Mouse (Mus musculus) small intestine, adult 2 months (tissue): ENCODE data around the gene 9230112D13Rik. TPM values are rescaled to one million over a fixed set of nuclear protein-coding genes. Genes with fewer than 3 reads are reported as not detected.

Source experiments
- H3K27ac ChIP-seq: fragments of 200-500 bp; 2 replicates; pipeline ENCODE4 v1.5.1; 2012; ENCODE audit warnings: low read depth, low read length, control low read depth, inconsistent platforms; ENCODE audit not compliant: insufficient read depth
- H3K27me3 ChIP-seq: fragments of 200-500 bp; 2 replicates; pipeline ENCODE4 v1.6.1; 2012; ENCODE audit warnings: mild to moderate bottlenecking, moderate library complexity, low read length, inconsistent platforms; ENCODE audit not compliant: control insufficient read depth, insufficient read depth
- H3K36me3 ChIP-seq: fragments of 200-500 bp; 2 replicates; pipeline ENCODE4 v1.6.1; 2012; ENCODE audit warnings: mild to moderate bottlenecking, low read length, control low read depth, inconsistent platforms; ENCODE audit not compliant: control insufficient read depth, insufficient read depth
- H3K4me1 ChIP-seq: fragments of 200-500 bp; 2 replicates; pipeline ENCODE4 v1.6.1; 2012; ENCODE audit warnings: low read length, inconsistent platforms, mixed read lengths; ENCODE audit not compliant: control insufficient read depth, insufficient read depth, insufficient read length
- H3K4me3 ChIP-seq: fragments of 200-500 bp; 2 replicates; pipeline ENCODE4 v1.5.1; 2012; ENCODE audit warnings: low read depth, mild to moderate bottlenecking, control low read depth, inconsistent platforms, low read length, moderate library complexity
- CTCF ChIP-seq: fragments of 200-500 bp; IDR thresholded peaks from 2 replicates; pipeline ENCODE4 v1.5.1; 2012; ENCODE audit warnings: low read depth, mild to moderate bottlenecking, control low read depth, inconsistent platforms, low read length, moderate library complexity, mixed read lengths; ENCODE audit not compliant: insufficient replicate concordance, insufficient read length; ENCODE audit errors: extremely low read depth
- POLR2A ChIP-seq: fragments of 200-500 bp; IDR thresholded peaks from 2 replicates; pipeline ENCODE4 v1.6.1; 2012; ENCODE audit warnings: low read depth, mild to moderate bottlenecking, control low read depth, inconsistent platforms, low read length, moderate library complexity
- WGBS: fragments of 180-500 bp; shearing (Covaris S2); methylation state at CpG from one replicate; pipeline ENCODE4 v1.1.7; 2018; 5-methylcytosine and 5-hydroxymethylcytosine counted together
- polyA plus RNA-seq: library from polyadenylated mRNA; depleted of rRNA; stranded (reverse); fragments of >200 nt; gene quantifications from 2 replicates; pipeline ENCODE4 v1.2.3, GENCODE M21; 2012

9230112D13Rik gene
- polyA plus RNA-seq, 1 experiment: not detected

GRCm38 (mm10) chr14:34543596-34543995 lies 21.0 kb upstream of the 9230112D13Rik start:
- Histone ChIP-seq H3K27me3 (no peaks in the 10 kb centered on the region), H3K27ac (peak overlapping the region; percentile 10; the same call in 1 of the 2 replicates), H3K4me3 (no peak overlapping the region), H3K36me3 (peaks cover 13% of the 10 kb centered on the region), H3K4me1 (peaks cover 19% of the 10 kb centered on the region)
- TF ChIP-seq POLR2A (no peak), CTCF (no peak)
- 43% methylated on average over 6 of the region's 6 CpGs for WGBS

DNA sequence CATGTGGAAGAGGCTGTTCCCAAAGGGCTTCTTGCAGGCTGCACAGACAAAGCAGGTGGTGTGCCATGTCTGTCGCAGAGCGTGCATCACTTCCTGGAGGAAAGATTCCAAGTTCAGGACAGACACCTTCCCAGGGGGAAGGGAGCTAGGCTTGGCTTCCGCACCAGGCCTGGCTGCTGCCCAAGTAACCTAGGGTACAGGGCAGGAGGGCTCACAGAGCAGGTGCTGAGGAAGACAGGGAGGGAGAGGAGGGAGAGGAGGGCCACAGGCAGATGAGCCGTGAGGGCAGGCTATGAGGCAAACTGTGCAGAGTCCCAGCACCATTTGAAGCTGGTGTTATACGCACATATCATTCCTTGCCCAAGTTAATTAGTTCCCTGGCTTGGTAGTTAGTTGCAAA lies 19.3 kb upstream of the 9230112D13Rik start:
- H3K4me3 ChIP-seq: peak overlapping the region; percentile 1; the same call in 1 of the 2 replicates
- peak overlapping the region; percentile 62 for H3K27ac ChIP-seq
- no peaks in the 10 kb centered on the region for H3K27me3 ChIP-seq
- H3K36me3 ChIP-seq: peaks cover 13% of the 10 kb centered on the region
- 34% methylated on average over 5 of the region's 5 CpGs for WGBS
- H3K4me1 ChIP-seq: peaks cover 15% of the 10 kb centered on the region
- TF ChIP-seq CTCF (no peak), POLR2A (no peak)

DNA sequence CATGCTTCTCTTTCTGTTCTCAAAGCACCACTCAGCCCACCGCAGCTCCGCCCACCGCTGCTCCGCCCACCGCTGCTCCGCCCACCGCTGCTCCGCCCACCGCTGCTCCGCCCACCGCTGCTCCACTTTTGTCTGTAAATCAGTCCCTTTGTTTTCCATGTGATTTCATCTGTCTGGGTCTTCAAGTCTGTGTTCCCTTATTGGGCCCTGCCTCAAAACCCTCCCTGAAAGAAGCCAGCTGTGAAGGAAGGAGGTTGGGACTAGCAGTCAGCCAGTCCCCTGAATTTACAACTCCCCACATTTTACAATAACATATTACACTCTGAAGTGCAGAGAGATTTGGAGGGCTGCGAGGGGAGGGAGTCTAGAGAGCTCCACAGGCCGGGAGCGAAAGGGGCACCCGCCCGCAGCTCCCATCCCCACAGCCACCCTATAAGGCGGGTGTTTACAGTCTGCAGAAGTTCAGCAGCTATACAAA lies 18.1 kb upstream of the 9230112D13Rik start:
- H3K4me1 ChIP-seq: peaks cover 21% of the 10 kb centered on the region
- peak overlapping the region; percentile 32 for H3K27ac ChIP-seq
- H3K36me3 ChIP-seq: peaks cover 10% of the 10 kb centered on the region
- WGBS: 28% methylated on average over 17 of the region's 17 CpGs
- TF ChIP-seq POLR2A: no peak
- no peak for TF ChIP-seq CTCF
- H3K4me3 ChIP-seq: peak overlapping the region; percentile 24; the same call in 1 of the 2 replicates
- H3K27me3 ChIP-seq: no peaks in the 10 kb centered on the region

GRCm38 (mm10) chr14:34535883-34536282 lies 13.3 kb upstream of the 9230112D13Rik start:
- Histone ChIP-seq H3K4me1 (peaks cover 14% of the 10 kb centered on the region), H3K4me3 (no peak overlapping the region), H3K27me3 (no peaks in the 10 kb centered on the region), H3K36me3 (peaks cover 16% of the 10 kb centered on the region), H3K27ac (peak overlapping the region; percentile 90)
- no peak for TF ChIP-seq CTCF
- no peak for TF ChIP-seq POLR2A
- WGBS: 27% methylated on average over 4 of the region's 4 CpGs

- no peaks in the 10 kb centered on the region for H3K27me3 ChIP-seq
- 75% methylated on average over 5 of the region's 5 CpGs for WGBS
Measured at GRCm38 (mm10) chr14:34533537-34533936, 10.9 kb upstream of the 9230112D13Rik start.

DNA sequence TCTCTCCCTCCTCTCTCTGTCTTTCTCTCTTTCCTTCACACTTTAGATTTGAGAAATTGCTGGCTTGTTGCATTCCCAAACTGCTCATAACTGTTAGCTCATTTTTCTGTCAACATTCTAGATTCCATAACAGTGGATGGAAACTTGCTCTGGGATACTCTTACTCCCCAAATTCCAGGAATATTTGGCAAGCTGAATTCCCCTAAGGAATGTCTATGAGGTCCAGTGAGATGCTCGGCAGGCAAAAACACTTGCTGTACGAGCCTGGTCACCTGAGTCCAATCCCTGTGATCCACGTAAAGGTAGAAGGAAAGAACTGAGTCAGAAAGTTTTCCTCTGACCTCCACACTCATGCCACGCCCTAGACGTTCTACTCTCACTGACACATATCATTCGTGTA lies 9.9 kb upstream of the 9230112D13Rik start:
- TF ChIP-seq CTCF (no peak), POLR2A (no peak)
- Histone ChIP-seq H3K4me3 (no peak overlapping the region), H3K27me3 (no peaks in the 10 kb centered on the region), H3K4me1 (peaks cover 14% of the 10 kb centered on the region), H3K36me3 (peaks cover 12% of the 10 kb centered on the region; the same call in 1 of the 2 replicates), H3K27ac (no peak overlapping the region)
- 59% methylated on average over 6 of the region's 6 CpGs for whole genome bisulfite sequencing

More at GRCm38 (mm10) chr14:34533537-34533936, 10.9 kb upstream of the 9230112D13Rik start:
- peaks cover 12% of the 10 kb centered on the region; the same call in 1 of the 2 replicates for H3K36me3 ChIP-seq
- H3K27ac ChIP-seq: no peak overlapping the region
- H3K4me3 ChIP-seq: no peak overlapping the region
- peaks cover 14% of the 10 kb centered on the region for H3K4me1 ChIP-seq
- TF ChIP-seq CTCF (no peak), POLR2A (no peak)

DNA sequence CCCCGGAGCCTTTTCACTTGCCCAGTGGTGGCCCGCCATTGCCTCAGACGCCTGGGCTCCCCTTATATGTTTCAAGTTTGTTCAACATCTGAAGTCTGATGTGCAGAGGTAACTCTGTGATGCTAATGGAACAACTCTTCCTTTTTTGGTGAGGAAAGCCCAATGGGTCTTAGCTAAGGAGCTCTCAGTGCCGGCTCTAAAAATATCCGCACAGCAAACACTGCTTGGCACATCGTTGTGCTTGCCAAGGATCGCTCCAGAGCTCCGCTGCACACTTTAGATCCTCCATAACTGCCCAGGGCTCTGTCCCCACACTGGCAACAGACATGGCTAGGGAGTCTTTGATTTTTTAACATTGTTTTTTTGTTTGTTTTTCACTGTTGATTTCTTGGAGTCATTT lies 6.2 kb upstream of the 9230112D13Rik start:
- H3K4me3 ChIP-seq: no peak overlapping the region
- H3K27me3 ChIP-seq: no peaks in the 10 kb centered on the region
- peaks cover 3% of the 10 kb centered on the region for H3K4me1 ChIP-seq
- TF ChIP-seq POLR2A (no peak), CTCF (no peak)
- peak overlapping the region; percentile 35; the same call in 1 of the 2 replicates for H3K27ac ChIP-seq
- H3K36me3 ChIP-seq: peaks cover 9% of the 10 kb centered on the region; the same call in 1 of the 2 replicates
- 81% methylated on average over 8 of the region's 8 CpGs for WGBS
